Mouse (Mus musculus) midbrain, embryonic 12.5 days (tissue): Measurements from ENCODE around the gene Slc25a11. TPM values are rescaled to one million over a fixed set of nuclear protein-coding genes. Genes with fewer than 3 reads are reported as not detected.

Source experiments
- ATAC-seq: fragments of 200-750 bp; cut with Nextera tagmentation; 2 replicates; pipeline ENCODE4 v1.8.0; 2017; ENCODE audit warnings: low read depth, moderate TSS enrichment, moderate library complexity; ENCODE audit not compliant: low FRiP score
- H3K27ac ChIP-seq: fragments of 300-500 bp; sonication (generic); replicated peaks from 2 replicates; pipeline ENCODE4 v1.5.1; 2016; ENCODE audit warnings: mild to moderate bottlenecking
- H3K27me3 ChIP-seq: fragments of 300-500 bp; sonication (generic); 2 replicates; pipeline ENCODE4 v1.6.1; 2016; ENCODE audit warnings: mild to moderate bottlenecking
- H3K36me3 ChIP-seq: fragments of 300-500 bp; sonication (generic); 2 replicates; pipeline ENCODE4 v1.6.1; 2016
- H3K4me1 ChIP-seq: fragments of 300-500 bp; sonication (generic); 2 replicates; pipeline ENCODE4 v1.6.1; 2016
- H3K4me2 ChIP-seq: fragments of 300-500 bp; sonication (generic); replicated peaks from 2 replicates; pipeline ENCODE4 v1.6.1; 2016; ENCODE audit warnings: mild to moderate bottlenecking, moderate library complexity
- H3K4me3 ChIP-seq: fragments of 300-500 bp; sonication (generic); 2 replicates; pipeline ENCODE4 v1.5.1; 2016; ENCODE audit warnings: mild to moderate bottlenecking
- H3K9ac ChIP-seq: fragments of 300-500 bp; sonication (generic); replicated peaks from 2 replicates; pipeline ENCODE4 v1.6.1; 2016; ENCODE audit warnings: mild to moderate bottlenecking, moderate library complexity
- H3K9me3 ChIP-seq: fragments of 300-500 bp; sonication (generic); 2 replicates; pipeline ENCODE4 v1.6.1; 2016; ENCODE audit warnings: mild to moderate bottlenecking
- WGBS: fragments of 180-500 bp; shearing (Covaris S2); methylation state at CpG from one replicate; pipeline ENCODE4 v1.1.7; 2016; 5-methylcytosine and 5-hydroxymethylcytosine counted together
- polyA plus RNA-seq: library from polyadenylated mRNA; unstranded; fragments of >200 nt; fragmentation: Nextera tagmentation; extraction: Ambion mirVana; gene quantifications from 2 replicates; pipeline ENCODE4 v1.2.1, GENCODE M21; 2016

Slc25a11 gene
- polyA plus RNA-seq, 1 experiment from 2014 or later: 149 TPM

DNA sequence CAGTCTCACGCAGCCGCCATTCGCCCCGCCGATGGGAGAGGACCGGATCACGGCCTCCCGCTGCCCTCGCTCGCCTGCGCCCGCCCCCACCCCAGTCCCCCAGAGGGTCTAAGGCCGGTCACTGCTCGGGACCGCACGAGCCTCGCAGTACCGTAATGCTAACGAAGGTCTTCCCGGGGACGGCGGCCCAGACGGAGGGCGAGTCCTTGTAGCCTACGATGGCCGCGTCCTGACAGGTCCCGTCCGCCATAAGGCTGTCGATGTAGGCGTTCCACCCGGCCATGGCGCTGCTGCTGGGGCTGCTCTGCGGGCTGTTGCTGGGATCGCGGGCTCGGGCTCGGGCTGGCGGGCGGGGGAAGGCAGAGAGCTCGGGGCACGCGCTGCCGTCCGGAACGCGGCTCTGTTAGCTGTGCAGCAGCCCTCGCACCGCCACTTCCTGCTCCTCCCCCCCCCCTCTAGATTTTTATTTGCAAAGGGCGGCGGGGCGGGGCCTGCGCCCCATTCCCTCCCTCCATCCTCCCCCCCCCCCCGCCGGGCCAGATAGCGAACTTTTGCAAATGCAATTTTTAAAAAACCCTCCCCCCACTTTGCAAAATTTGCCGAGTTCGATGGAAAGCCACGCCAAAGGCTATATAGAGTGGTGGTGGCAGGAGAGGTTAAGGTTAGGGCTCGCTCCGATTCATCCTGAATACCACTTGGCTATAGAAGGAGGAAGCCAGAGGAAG, 7.1 kb upstream of the Slc25a11 start, which contains the start of gene Pfn1:
Pfn1 (minus strand) TSS at position 447 of the 725 bp plus-strand sequence.
- no peaks in the 10 kb centered on the region for H3K9me3 ChIP-seq
- peaks cover 35% of the 10 kb centered on the region for H3K36me3 ChIP-seq
- H3K4me1 ChIP-seq: peaks cover 42% of the 10 kb centered on the region
- H3K27ac ChIP-seq: peak within 1 kb of the TSS; percentile 97
- H3K27me3 ChIP-seq: peaks cover 8% of the 10 kb centered on the region; the same call in 1 of the 2 replicates
- peak within 1 kb of the TSS; percentile 94 for H3K4me2 ChIP-seq
- H3K4me3 ChIP-seq: peak within 1 kb of the TSS; percentile 99
- peak within 1 kb of the TSS; percentile 98 for H3K9ac ChIP-seq
- ATAC-seq: peak; percentile 42
- 0% methylated on average over 56 of the region's 61 CpGs for WGBS

DNA sequence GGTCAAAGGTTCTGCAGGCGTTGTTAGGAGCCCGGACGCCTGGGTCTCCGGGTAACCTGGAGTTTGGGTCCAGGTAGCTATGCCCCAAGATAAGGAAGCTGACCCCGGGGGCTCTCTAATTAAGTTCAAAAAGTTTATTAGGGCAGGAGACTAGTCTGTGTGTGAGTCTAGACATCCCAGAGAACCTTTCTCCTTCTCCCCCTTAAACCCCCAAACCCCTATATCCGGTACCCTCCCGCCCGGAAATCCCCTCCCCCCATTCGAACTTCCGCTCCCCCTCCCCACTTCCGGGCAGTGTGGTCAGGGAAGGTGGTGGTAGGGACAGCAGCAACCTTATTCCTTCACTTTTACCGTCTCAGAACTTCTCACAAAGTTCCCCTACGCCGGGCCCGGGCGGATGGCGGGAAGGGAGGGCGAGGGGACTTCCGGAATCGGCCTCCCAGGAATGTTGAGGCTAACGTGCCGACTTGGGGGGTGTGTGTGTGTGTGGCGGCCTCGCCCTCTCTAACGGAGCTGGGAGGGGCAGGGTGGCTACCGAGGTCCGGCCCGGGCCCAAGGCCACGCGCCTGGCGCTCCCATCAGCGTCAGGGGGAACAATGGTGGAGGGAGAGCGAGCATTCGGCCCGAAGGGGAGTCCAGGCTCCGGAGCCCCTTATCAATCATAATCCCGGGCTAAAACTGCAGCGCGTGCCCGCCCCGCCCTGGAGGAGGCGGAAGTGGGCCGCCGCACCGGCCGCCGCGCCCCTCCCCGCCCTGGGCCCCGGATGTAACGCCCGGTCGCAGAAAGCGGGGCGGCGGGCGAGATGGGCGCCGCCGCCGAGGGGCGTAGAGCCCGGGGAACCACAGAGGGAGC, 6.3 kb upstream of the Slc25a11 start:
- peaks cover 50% of the 10 kb centered on the region for H3K4me1 ChIP-seq
- peaks cover 43% of the 10 kb centered on the region for H3K36me3 ChIP-seq
- H3K9me3 ChIP-seq: no peaks in the 10 kb centered on the region
- peak overlapping the region; percentile 99 for H3K4me3 ChIP-seq
- ATAC-seq: peak; percentile 55
- H3K27ac ChIP-seq: peak overlapping the region; percentile 97
- H3K9ac ChIP-seq: peak overlapping the region; percentile 98
- peaks cover 8% of the 10 kb centered on the region; the same call in 1 of the 2 replicates for H3K27me3 ChIP-seq
- under 1% methylated on average over 55 of the region's 63 CpGs for WGBS
- peak overlapping the region; percentile 94 for H3K4me2 ChIP-seq

DNA sequence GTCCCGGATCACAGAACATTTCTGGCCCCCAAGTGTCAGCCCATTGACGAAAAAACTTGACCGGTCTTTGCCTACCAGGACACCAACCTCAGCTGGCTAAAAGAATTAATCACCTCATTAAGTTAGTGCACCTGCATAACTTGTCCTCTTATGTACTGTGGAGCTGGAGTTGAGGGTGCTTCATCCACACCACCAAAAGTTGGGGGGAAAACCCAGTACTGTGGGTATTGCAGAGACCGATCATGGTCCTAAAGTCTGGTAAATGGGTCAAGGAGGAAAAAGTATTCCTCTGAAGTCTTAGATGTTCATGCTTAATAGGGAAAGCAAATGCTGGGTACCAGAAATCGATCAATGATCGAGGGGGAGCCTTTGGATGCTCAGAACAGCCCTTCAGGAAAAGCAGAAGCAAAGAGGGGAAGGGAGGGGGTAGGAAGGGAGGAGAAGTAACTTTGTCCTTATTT, 5.6 kb upstream of the Slc25a11 start:
- 63% methylated on average over 6 of the region's 6 CpGs for WGBS
- peaks cover 43% of the 10 kb centered on the region for H3K36me3 ChIP-seq
- peak overlapping the region; percentile 97 for H3K27ac ChIP-seq
- H3K4me3 ChIP-seq: peak overlapping the region; percentile 99
- no peaks in the 10 kb centered on the region for H3K9me3 ChIP-seq
- peaks cover 57% of the 10 kb centered on the region for H3K4me1 ChIP-seq
- peak overlapping the region; percentile 94 for H3K4me2 ChIP-seq
- peak overlapping the region; percentile 98 for H3K9ac ChIP-seq
- peaks cover 8% of the 10 kb centered on the region; the same call in 1 of the 2 replicates for H3K27me3 ChIP-seq
- no peak for ATAC-seq

DNA sequence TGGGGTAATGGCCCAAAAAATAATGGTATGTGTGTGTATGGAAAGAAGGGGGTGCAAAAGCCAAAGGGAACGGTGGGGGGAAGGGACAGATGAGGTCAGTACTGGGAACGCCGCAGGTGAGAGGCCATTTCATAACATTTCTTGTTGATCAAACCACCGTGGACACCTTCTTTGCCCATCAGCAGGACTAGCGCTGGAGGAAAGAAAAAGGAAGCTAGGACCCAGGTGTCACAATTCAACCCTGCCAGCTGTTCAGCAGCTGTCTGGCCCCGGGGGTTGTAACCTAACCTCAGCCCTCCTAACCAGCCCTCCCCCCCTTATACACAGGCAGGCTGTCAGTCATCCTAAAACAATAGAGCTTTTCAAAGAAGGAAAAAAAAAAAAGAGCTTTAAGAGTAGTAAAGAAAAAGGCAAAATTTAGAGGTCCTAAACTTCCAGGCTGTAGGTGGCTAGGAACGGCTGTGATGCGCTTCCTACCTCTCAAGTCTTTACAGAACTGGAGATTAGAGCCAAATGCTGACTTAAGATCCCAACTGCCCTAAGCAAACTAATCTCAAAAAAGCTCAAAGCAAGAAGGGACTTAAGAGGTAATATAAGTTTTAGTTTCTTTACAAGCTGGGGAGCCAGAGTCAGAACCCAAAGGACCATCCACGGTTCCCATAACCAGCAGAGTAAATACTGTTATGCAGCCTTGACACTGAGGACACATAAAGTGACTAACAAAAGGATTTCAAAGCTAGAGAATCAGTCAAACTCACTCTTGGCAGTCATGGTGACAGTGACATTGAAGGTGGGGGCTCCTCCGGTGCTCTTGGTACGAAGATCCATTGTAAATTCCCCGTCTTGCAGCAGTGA, 5.0 kb upstream of the Slc25a11 start:
- peak overlapping the region; percentile 94 for H3K4me2 ChIP-seq
- peaks cover 57% of the 10 kb centered on the region for H3K4me1 ChIP-seq
- 0 out of 2 replicates have a peak overlapping the region, but pooled peaks have one; percentile 97 for H3K27ac ChIP-seq
- H3K9ac ChIP-seq: peak overlapping the region; percentile 98
- H3K36me3 ChIP-seq: peaks cover 43% of the 10 kb centered on the region
- ATAC-seq: no peak
- no peaks in the 10 kb centered on the region for H3K9me3 ChIP-seq
- WGBS: 76% methylated on average over 12 of the region's 12 CpGs
- H3K27me3 ChIP-seq: peaks cover 8% of the 10 kb centered on the region; the same call in 1 of the 2 replicates
- peak overlapping the region; percentile 99 for H3K4me3 ChIP-seq

DNA sequence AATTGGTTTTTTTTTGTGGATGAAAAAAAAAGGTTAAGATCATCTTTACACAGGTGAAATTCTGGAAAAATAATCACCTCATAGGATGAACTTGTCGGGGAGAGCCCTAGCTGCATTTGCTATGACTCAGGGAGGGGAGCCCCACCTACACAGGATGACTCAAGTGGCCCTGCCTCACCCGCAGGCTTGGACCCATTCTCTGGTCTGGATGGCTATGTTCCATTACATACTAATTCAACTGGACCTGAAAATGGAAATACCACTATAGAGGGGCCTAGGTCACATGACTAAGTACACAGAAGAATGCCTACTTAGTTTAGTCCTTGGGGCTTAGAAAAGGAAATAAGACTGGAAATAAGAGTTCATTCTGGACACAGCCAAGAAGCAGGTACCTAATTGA, 4.1 kb upstream of the Slc25a11 start:
- H3K27me3 ChIP-seq: 0 out of 2 replicates have a peak, but pooled peaks cover 2% of the 10 kb centered on the region
- no peaks in the 10 kb centered on the region for H3K9me3 ChIP-seq
- no peak overlapping the region for H3K4me3 ChIP-seq
- 85% methylated on average over 2 of the region's 2 CpGs for WGBS
- no peak overlapping the region for H3K4me2 ChIP-seq
- H3K27ac ChIP-seq: no peak overlapping the region
- peaks cover 43% of the 10 kb centered on the region for H3K36me3 ChIP-seq
- ATAC-seq: no peak
- H3K4me1 ChIP-seq: peaks cover 49% of the 10 kb centered on the region
- H3K9ac ChIP-seq: no peak overlapping the region; the same call in 1 of the 2 replicates

DNA sequence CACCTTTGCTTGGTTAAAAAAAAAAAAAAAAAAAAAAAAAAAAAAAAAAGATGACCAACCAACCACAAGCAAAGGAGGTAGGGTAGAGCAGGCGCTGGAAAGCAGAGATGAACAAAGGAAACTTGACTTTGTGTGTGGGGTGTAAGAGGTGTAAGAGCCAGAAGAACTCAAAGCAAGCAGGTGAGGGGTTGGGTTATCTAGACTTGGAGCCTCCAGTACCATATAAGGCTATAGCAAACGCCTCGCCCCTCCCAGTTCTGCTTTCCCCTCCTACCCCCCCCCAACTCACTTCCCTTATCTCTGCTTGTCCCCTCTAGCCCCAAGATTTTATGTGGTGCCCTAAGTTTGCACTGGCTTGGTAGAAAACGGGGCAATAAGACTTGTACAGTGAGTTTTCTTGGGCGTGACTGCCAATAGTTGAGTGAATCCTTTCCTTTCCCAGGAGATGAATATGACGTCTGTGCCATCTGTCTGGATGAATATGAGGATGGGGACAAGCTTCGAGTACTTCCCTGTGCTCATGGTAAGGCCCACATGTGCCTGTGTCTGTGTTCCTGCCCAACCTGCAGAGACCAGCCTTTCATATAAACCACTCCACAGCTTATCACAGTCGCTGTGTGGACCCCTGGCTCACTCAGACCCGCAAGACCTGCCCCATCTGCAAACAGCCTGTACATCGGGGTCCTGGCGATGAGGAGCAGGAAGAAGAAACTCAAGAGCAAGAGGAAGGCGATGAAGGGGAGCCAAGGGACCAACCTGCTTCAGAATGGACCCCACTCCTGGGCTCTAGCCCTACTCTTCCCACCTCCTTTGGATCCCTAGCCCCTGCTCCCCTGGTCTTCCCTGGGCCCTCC, 3.3 kb upstream of the Slc25a11 start:
- no peak for ATAC-seq
- peaks cover 49% of the 10 kb centered on the region for H3K4me1 ChIP-seq
- no peaks in the 10 kb centered on the region for H3K9me3 ChIP-seq
- H3K27ac ChIP-seq: no peak overlapping the region
- H3K9ac ChIP-seq: no peak overlapping the region; the same call in 1 of the 2 replicates
- no peak overlapping the region; the same call in 1 of the 2 replicates for H3K4me3 ChIP-seq
- peaks cover 43% of the 10 kb centered on the region for H3K36me3 ChIP-seq
- no peaks in the 10 kb centered on the region for H3K27me3 ChIP-seq
- no peak overlapping the region for H3K4me2 ChIP-seq
- 87% methylated on average over 12 of the region's 12 CpGs for WGBS

DNA sequence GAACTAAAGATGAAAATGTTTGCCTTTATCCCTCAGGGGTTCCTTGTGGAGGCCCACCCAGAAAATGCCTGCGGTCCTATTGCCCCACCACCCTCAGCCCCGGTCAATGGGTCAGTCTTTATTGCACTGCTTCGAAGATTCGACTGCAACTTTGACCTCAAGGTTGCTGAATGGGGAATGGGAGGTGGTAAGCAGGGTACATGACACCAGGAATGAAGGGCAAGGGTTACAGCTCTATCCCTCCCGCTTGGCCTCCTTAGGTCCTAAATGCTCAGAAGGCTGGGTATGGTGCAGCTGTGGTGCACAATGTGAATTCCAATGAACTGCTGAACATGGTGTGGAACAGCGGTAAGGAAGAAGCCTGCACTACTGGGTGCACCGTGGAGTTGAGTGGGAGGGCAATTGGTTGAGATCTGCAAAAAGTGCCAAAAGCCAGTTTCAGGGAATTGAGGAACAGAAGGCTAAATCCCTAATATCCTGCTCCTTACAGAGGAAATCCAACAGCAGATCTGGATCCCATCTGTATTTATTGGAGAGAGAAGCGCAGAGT, 2.0 kb upstream of the Slc25a11 start:
- Histone ChIP-seq H3K27me3 (no peaks in the 10 kb centered on the region), H3K27ac (no peak overlapping the region), H3K9ac (no peak overlapping the region), H3K36me3 (peaks cover 56% of the 10 kb centered on the region), H3K4me3 (no peak overlapping the region; the same call in 1 of the 2 replicates), H3K4me1 (peaks cover 54% of the 10 kb centered on the region), H3K9me3 (no peaks in the 10 kb centered on the region), H3K4me2 (no peak overlapping the region)
- ATAC-seq: no peak
- WGBS: 90% methylated on average over 8 of the region's 8 CpGs

DNA sequence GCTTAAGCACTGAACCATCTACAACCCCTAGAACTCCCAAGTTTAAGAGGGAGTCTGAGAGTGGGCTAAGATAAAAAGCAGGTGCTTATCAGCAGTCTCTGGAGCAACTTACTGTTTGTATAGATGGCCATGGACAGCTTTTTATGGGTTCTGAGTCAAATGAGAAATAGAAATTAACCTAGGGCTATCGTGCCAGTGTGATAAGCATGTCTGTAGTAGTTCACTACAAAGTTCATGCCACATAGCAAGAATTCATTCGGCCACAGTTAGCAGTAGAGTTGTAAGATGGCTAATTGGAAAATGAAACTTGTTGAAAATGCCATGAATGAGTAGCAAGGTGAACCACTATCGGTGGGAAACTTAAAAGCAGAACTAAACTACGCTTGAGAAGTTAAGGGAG, 1.2 kb upstream of the Slc25a11 start:
- 90% methylated on average over 4 of the region's 4 CpGs for WGBS
- Histone ChIP-seq H3K4me3 (peak overlapping the region; percentile 68), H3K4me1 (peaks cover 54% of the 10 kb centered on the region)

DNA sequence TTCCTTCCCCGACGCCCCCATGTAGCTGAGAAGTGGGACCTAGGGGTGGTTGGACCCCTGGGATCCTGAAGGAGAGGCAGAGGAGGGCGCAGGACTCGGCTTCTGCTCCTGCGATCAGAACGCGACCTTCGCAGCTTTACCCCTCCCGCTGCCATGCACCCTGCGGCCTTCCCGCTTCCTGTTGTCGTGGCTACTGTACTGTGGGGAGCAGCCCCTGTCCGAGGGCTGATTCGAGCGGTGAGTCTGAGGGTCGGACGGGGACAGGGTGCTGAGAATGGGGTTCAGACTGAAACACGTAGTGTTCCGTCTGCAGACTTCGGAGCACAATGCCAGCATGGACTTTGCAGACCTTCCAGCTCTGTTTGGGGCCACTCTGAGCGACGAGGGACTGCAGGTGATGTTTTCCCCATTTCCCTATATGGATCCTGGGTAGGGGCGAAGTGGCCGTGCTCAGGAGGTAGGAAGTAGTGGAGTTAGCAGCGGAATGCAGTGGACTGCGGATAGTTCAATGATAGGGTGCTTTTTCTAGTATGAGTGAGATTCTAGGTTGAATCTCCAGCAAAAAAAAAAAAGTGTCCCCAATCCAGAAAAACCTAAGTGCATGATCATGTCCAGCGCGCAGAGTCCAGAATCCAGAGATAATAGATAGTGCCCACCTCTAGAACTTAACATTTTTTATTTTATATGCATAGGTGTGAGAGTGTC, 589 bp upstream of the Slc25a11 start:
- WGBS: 4% methylated on average over 28 of the region's 28 CpGs
- H3K4me3 ChIP-seq: peak overlapping the region; percentile 68
- H3K9ac ChIP-seq: peak overlapping the region; percentile 76
- no peaks in the 10 kb centered on the region for H3K27me3 ChIP-seq
- H3K36me3 ChIP-seq: peaks cover 63% of the 10 kb centered on the region
- H3K9me3 ChIP-seq: no peaks in the 10 kb centered on the region
- peak overlapping the region; percentile 92 for H3K27ac ChIP-seq
- peak; percentile 17 for ATAC-seq
- peaks cover 50% of the 10 kb centered on the region for H3K4me1 ChIP-seq
- peak overlapping the region; percentile 85 for H3K4me2 ChIP-seq

More for the DNA sequence above, 1.2 kb upstream of the Slc25a11 start:
- H3K27me3 ChIP-seq: no peaks in the 10 kb centered on the region
- peaks cover 60% of the 10 kb centered on the region for H3K36me3 ChIP-seq
- no peak for ATAC-seq
- no peak overlapping the region for H3K27ac ChIP-seq
- H3K4me2 ChIP-seq: peak overlapping the region; percentile 85
- H3K9ac ChIP-seq: peak overlapping the region; percentile 76; the same call in 1 of the 2 replicates
- no peaks in the 10 kb centered on the region for H3K9me3 ChIP-seq

DNA sequence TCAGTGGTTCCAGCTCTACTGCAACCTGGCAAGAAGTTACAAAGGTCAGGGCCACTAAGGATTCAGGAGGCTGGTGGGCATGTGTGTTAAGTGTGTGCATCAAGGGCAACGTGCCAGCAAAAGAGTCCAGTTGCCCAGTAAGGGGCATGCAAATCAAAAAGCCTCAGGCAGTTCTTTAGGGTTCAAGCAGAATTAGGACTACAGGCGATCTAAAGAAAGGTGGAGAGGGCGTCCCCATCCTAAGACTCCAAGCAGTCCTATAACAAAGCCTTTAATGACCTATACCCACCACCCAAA, 1.1 kb downstream of the Slc25a11 start:
- ATAC-seq: 0 out of 2 replicates have a peak, but pooled peaks have one; percentile 4
- H3K36me3 ChIP-seq: peaks cover 47% of the 10 kb centered on the region
- peaks cover 39% of the 10 kb centered on the region for H3K4me1 ChIP-seq
- WGBS: 27% methylated on average over 3 of the region's 3 CpGs
- no peaks in the 10 kb centered on the region for H3K9me3 ChIP-seq
- H3K27me3 ChIP-seq: no peaks in the 10 kb centered on the region
- peak overlapping the region; percentile 86 for H3K9ac ChIP-seq
- H3K4me3 ChIP-seq: peak overlapping the region; percentile 68
- peak overlapping the region; percentile 84 for H3K4me2 ChIP-seq
- peak overlapping the region; percentile 88 for H3K27ac ChIP-seq
